Mouse (Mus musculus): ENCODE data around the gene Brsk1. TPM values are rescaled to one million over a fixed set of nuclear protein-coding genes. Genes with fewer than 3 reads are reported as not detected.

Brsk1 gene
- polyA plus RNA-seq, 1 experiment from 2014 or later = 0.74 TPM

DNA sequence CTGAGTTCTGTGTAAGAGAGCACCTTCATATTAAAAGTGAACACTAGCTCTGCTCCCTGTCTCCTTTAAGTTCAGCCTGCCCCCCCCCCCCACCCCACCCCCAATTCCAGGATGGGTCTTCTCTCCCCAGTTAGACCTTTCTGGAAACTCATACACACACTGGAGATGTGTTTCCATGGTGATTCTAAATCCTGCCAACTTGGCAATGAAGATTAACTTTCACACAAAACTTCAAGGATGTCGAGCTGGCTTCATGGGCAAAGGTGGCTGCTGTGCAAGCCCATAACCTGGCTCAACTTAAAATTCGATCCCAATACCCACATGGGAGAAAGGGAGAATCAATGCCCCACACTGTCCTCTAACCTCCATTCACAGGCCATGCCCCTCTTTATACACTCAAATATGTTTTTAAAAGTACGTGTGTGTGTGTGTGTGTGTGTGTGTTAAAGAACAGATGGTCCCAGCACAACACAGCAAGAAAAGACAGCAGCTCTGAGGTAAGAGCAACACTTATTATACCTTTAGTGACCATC, 30.4 kb upstream of the Brsk1 start:
- WGBS = 39% methylated on average over 3 of the region's 3 CpGs
- Histone ChIP-seq H3K4me3 (ENCODE audit: low read length) (peak overlapping the region; percentile 90), H3K9me3 (ENCODE audit: control insufficient read depth, low read length) (no peaks in the 10 kb centered on the region), H3K36me3 (ENCODE audit: control insufficient read depth, insufficient read depth, low read length) (0 out of 2 replicates have a peak, but pooled peaks cover 6% of the 10 kb centered on the region), H3K27ac (ENCODE audit: low read length) (peak overlapping the region; percentile 95), H3K9ac (ENCODE audit: low read length) (peak overlapping the region; percentile 77), H3K4me2 (ENCODE audit: low read depth, low read length) (peak overlapping the region; percentile 92), H3K4me1 (replicated peaks; ENCODE audit: control insufficient read depth, insufficient read depth, low read length) (peaks cover 23% of the 10 kb centered on the region), H3K27me3 (ENCODE audit: control insufficient read depth, insufficient read depth, low read depth, low read length) (no peaks in the 10 kb centered on the region)
- ATAC-seq (ENCODE audit: low read depth) = no peak

DNA sequence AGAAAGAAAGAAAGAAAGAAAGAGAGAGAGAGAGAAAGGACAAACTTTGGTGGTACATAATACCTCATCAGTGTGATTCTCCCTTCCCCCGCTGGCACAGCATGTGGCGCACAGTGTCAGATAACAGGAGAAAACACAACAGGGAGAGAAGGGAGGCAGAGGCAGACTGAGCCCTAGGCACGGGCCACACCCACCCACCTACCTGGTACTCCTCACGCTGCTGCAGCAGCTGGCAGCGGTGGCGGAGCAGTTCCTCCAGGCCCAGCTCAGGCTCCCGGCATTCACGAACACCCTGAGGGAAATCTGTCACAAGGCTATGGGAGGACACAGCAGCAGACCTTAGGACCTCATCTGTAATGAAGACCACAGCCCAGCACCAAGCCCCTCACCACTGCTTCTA, 27.2 kb upstream of the Brsk1 start:
- no peaks in the 10 kb centered on the region for H3K27me3 ChIP-seq (ENCODE audit: control insufficient read depth, insufficient read depth, low read depth, low read length)

DNA sequence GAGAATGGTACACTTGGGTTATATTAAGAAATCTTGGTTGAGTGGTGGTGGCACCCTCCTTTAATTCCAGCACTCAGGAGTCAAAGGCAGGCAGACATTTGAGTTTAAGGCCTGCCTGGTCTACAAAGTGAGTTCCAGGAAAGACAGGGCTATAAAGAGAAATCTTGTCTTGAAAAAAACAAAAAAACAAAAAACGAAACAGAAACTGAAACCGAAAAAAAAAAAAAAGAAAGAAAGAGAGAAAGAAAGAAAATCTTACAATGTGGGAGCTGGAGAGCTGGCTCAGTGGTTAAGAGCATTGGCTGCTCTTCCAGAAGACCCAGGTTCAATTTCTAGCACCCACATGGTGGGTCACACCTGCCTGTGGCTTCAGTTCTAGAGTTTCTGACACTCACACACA, 26.7 kb upstream of the Brsk1 start:
- 86% methylated on average over 2 of the region's 2 CpGs for WGBS

More for the DNA sequence above, 27.2 kb upstream of the Brsk1 start:
- no peak overlapping the region for H3K27ac ChIP-seq (ENCODE audit: low read length)
- no peaks in the 10 kb centered on the region for H3K9me3 ChIP-seq (ENCODE audit: control insufficient read depth, low read length)
- no peak overlapping the region for H3K4me2 ChIP-seq (ENCODE audit: low read depth, low read length)
- 62% methylated on average over 8 of the region's 8 CpGs for WGBS
- no peak for ATAC-seq (ENCODE audit: low read depth)
- H3K9ac ChIP-seq (ENCODE audit: low read length) = no peak overlapping the region
- peaks cover 10% of the 10 kb centered on the region for H3K4me1 ChIP-seq (replicated peaks; ENCODE audit: control insufficient read depth, insufficient read depth, low read length)
- peaks cover 15% of the 10 kb centered on the region; the same call in 1 of the 2 replicates for H3K36me3 ChIP-seq (ENCODE audit: control insufficient read depth, insufficient read depth, low read length)
- no peak overlapping the region for H3K4me3 ChIP-seq (ENCODE audit: low read length)

DNA sequence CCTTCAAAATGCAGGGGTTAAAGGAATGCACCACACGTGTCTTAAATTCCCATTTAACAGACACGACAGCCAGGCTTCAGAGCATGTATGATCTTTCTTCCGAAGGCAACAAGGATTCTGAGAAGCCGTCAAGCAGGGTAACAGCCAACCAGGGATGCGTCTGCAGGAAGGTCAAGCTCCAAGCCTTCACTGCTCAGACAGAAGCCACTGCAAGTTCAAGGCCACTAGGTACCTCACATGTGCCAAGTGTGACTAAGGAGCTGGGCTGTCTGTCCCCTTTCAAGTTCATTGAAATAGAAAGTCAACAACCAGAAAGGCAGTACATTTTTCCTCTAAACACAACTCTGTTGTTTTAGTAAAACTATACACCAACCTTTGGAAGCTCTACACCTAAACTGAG, 23.5 kb upstream of the Brsk1 start:
- no peak overlapping the region for H3K9ac ChIP-seq (ENCODE audit: low read length)
- H3K4me1 ChIP-seq (replicated peaks; ENCODE audit: control insufficient read depth, insufficient read depth, low read length) = 0 out of 2 replicates have a peak, but pooled peaks cover 2% of the 10 kb centered on the region
- no peak overlapping the region for H3K27ac ChIP-seq (ENCODE audit: low read length)
- no peaks in the 10 kb centered on the region for H3K9me3 ChIP-seq (ENCODE audit: control insufficient read depth, low read length)
- no peaks in the 10 kb centered on the region for H3K27me3 ChIP-seq (ENCODE audit: control insufficient read depth, insufficient read depth, low read depth, low read length)
- 94% methylated on average over 5 of the region's 5 CpGs for WGBS
- H3K4me3 ChIP-seq (ENCODE audit: low read length) = no peak overlapping the region
- no peak for ATAC-seq (ENCODE audit: low read depth)
- no peak overlapping the region for H3K4me2 ChIP-seq (ENCODE audit: low read depth, low read length)
- peaks cover 21% of the 10 kb centered on the region for H3K36me3 ChIP-seq (ENCODE audit: control insufficient read depth, insufficient read depth, low read length)

More for the DNA sequence above, 26.7 kb upstream of the Brsk1 start:
- H3K9me3 ChIP-seq (ENCODE audit: control insufficient read depth, low read length) = no peaks in the 10 kb centered on the region
- H3K36me3 ChIP-seq (ENCODE audit: control insufficient read depth, insufficient read depth, low read length) = peaks cover 19% of the 10 kb centered on the region; the same call in 1 of the 2 replicates
- peaks cover 10% of the 10 kb centered on the region for H3K4me1 ChIP-seq (replicated peaks; ENCODE audit: control insufficient read depth, insufficient read depth, low read length)
- no peak for ATAC-seq (ENCODE audit: low read depth)
- no peak overlapping the region for H3K9ac ChIP-seq (ENCODE audit: low read length)
- no peak overlapping the region for H3K27ac ChIP-seq (ENCODE audit: low read length)
- H3K4me3 ChIP-seq (ENCODE audit: low read length) = no peak overlapping the region
- H3K4me2 ChIP-seq (ENCODE audit: low read depth, low read length) = no peak overlapping the region
- no peaks in the 10 kb centered on the region for H3K27me3 ChIP-seq (ENCODE audit: control insufficient read depth, insufficient read depth, low read depth, low read length)

DNA sequence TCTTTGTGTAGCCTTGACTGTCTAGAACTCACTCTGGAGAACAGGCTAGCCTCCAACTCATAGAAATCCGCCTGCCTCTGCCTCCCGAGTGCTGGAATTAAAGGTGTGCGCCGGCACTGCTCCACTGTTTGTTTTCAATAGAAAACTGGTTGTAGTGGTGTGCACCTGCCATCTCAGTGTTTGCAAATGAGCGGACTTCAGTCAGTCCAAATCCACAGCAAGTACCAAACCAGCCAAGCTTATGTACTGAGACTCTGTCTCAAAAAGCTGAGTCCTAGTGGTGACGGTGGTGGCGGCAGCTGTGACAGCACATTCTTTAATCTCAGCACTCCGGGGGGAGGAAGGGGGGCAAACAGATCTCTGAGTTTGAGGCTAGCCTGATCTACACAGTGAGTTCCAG, 21.9 kb upstream of the Brsk1 start:
- Histone ChIP-seq H3K4me1 (replicated peaks; ENCODE audit: control insufficient read depth, insufficient read depth, low read length) (0 out of 2 replicates have a peak, but pooled peaks cover 2% of the 10 kb centered on the region), H3K4me2 (ENCODE audit: low read depth, low read length) (no peak overlapping the region), H3K27me3 (ENCODE audit: control insufficient read depth, insufficient read depth, low read depth, low read length) (no peaks in the 10 kb centered on the region), H3K36me3 (ENCODE audit: control insufficient read depth, insufficient read depth, low read length) (peaks cover 23% of the 10 kb centered on the region), H3K27ac (ENCODE audit: low read length) (no peak overlapping the region), H3K9ac (ENCODE audit: low read length) (no peak overlapping the region), H3K9me3 (ENCODE audit: control insufficient read depth, low read length) (no peaks in the 10 kb centered on the region), H3K4me3 (ENCODE audit: low read length) (no peak overlapping the region)
- 93% methylated on average over 8 of the region's 8 CpGs for WGBS
- ATAC-seq (ENCODE audit: low read depth) = no peak

DNA sequence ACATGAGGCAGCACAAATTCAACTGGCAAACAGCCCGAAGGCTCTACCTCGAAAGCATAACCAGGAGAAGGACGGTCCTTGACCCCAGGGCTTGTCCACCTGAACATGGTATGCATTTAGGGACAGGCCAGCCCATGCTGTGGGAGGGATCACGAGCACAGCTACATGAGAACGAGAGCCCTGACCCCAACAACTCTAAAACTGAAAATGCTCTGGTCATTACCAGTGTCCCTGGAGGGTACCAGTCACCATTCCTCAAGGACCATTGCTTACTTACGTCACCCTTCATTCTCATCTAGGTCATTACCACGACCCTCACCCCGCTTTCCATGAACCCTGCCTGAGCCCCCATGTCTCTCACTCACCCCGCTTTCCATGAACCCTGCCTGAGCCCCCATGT, 21.2 kb upstream of the Brsk1 start:
- Histone ChIP-seq H3K27ac (ENCODE audit: low read length) (no peak overlapping the region), H3K4me1 (replicated peaks; ENCODE audit: control insufficient read depth, insufficient read depth, low read length) (0 out of 2 replicates have a peak, but pooled peaks cover 2% of the 10 kb centered on the region), H3K4me2 (ENCODE audit: low read depth, low read length) (no peak overlapping the region), H3K27me3 (ENCODE audit: control insufficient read depth, insufficient read depth, low read depth, low read length) (no peaks in the 10 kb centered on the region), H3K9me3 (ENCODE audit: control insufficient read depth, low read length) (no peaks in the 10 kb centered on the region), H3K9ac (ENCODE audit: low read length) (no peak overlapping the region), H3K36me3 (ENCODE audit: control insufficient read depth, insufficient read depth, low read length) (peaks cover 24% of the 10 kb centered on the region), H3K4me3 (ENCODE audit: low read length) (no peak overlapping the region)
- ATAC-seq (ENCODE audit: low read depth) = no peak
- 96% methylated on average over 9 of the region's 9 CpGs for WGBS

DNA sequence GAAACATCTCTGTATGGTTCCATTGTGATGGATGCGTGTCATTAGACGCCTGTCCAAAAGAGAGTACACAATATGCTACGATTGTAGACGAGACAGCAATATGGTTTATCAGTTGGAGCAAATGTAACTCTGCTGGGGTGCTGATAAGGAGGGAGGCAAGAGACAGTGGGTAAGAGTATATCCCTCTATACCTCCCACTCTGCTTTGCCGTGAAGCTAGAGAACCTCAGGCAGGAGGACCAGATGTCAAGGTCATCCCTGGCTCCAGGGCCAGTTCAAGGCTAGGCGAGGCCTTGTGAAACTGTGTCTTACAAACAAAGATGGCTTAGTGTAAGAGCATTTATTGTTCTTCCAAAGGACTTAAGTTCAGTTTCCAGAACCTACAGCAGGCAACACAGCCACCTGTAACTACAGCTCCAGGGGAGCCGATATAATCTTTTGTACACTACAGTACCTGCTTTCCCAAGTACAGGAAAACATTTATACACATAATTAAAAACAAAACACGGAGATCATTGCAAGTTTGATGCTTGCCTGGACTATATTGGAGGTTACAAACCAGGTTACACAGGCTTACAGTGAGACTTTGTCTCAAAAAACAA, 19.6 kb upstream of the Brsk1 start:
- peaks cover 21% of the 10 kb centered on the region for H3K36me3 ChIP-seq (ENCODE audit: control insufficient read depth, insufficient read depth, low read length)
- WGBS = 89% methylated on average over 8 of the region's 8 CpGs

DNA sequence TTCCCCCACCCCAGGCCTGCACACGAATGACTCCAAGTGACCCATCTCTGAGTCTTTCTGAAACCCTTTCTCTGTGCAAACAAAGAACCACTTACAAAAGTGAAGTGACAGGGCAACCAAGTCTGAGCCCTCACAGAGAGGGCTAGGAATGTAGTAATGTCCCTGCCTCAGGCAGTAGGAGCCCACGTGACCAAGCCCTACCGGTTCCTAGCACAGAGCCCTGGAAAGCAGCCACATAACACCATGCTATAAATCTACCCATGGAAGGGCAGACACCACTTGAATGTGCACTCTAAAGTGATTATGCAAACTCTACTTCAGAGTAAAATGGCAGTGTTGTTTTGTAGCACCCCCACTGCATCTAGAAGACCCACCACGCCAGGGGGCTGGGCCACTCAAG, 18.4 kb upstream of the Brsk1 start:
- peak overlapping the region; percentile 86 for H3K27ac ChIP-seq (ENCODE audit: low read length)
- peaks cover 21% of the 10 kb centered on the region for H3K36me3 ChIP-seq (ENCODE audit: control insufficient read depth, insufficient read depth, low read length)
- no peaks in the 10 kb centered on the region for H3K27me3 ChIP-seq (ENCODE audit: control insufficient read depth, insufficient read depth, low read depth, low read length)
- H3K4me3 ChIP-seq (ENCODE audit: low read length) = no peak overlapping the region
- ATAC-seq (ENCODE audit: low read depth) = peak; percentile 96
- 0 out of 2 replicates have a peak, but pooled peaks cover 2% of the 10 kb centered on the region for H3K4me1 ChIP-seq (replicated peaks; ENCODE audit: control insufficient read depth, insufficient read depth, low read length)
- 0 out of 2 replicates have a peak overlapping the region, but pooled peaks have one; percentile 4 for H3K4me2 ChIP-seq (ENCODE audit: low read depth, low read length)
- 56% methylated on average over 4 of the region's 4 CpGs for WGBS
- H3K9me3 ChIP-seq (ENCODE audit: control insufficient read depth, low read length) = no peaks in the 10 kb centered on the region
- no peak overlapping the region for H3K9ac ChIP-seq (ENCODE audit: low read length)

More for the DNA sequence above, 19.6 kb upstream of the Brsk1 start:
- ATAC-seq (ENCODE audit: low read depth) = no peak
- Histone ChIP-seq H3K4me1 (replicated peaks; ENCODE audit: control insufficient read depth, insufficient read depth, low read length) (0 out of 2 replicates have a peak, but pooled peaks cover 2% of the 10 kb centered on the region), H3K27me3 (ENCODE audit: control insufficient read depth, insufficient read depth, low read depth, low read length) (no peaks in the 10 kb centered on the region), H3K27ac (ENCODE audit: low read length) (no peak overlapping the region), H3K4me3 (ENCODE audit: low read length) (no peak overlapping the region), H3K4me2 (ENCODE audit: low read depth, low read length) (no peak overlapping the region), H3K9me3 (ENCODE audit: control insufficient read depth, low read length) (no peaks in the 10 kb centered on the region), H3K9ac (ENCODE audit: low read length) (no peak overlapping the region)

DNA sequence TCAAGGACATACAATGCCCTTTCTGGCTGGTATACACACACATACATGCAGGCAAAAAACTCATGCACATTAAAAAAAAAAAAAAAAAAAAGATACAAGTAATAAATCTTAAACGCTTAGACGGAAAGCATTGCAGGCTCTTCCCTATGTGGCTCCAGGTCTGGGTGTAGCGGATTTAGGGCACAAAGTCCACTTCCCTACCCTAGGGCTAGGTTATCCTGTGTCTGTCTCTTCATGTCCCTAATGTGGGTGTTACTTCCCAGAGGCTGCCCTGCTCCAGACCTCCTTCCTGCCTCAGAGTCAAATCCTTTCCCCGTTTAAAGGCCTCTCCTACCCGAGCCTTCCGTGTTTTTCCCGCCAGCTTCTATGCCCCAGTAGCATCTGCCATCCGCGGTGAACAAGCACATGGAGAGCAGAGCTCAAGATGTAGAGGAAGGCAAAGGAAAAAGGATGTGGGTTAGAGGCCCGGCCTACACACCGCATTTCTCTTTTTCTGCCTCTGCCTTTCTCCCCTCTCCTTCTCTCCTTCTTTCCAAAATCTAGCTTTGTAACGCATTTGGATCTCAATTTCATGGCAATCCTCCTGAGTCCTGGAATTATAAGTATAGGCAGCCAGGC, 16.2 kb upstream of the Brsk1 start:
- 86% methylated on average over 12 of the region's 12 CpGs for WGBS
- Histone ChIP-seq H3K9ac (ENCODE audit: low read length) (no peak overlapping the region), H3K4me3 (ENCODE audit: low read length) (no peak overlapping the region), H3K27ac (ENCODE audit: low read length) (no peak overlapping the region), H3K4me2 (ENCODE audit: low read depth, low read length) (no peak overlapping the region), H3K9me3 (ENCODE audit: control insufficient read depth, low read length) (no peaks in the 10 kb centered on the region), H3K27me3 (ENCODE audit: control insufficient read depth, insufficient read depth, low read depth, low read length) (no peaks in the 10 kb centered on the region), H3K4me1 (replicated peaks; ENCODE audit: control insufficient read depth, insufficient read depth, low read length) (0 out of 2 replicates have a peak, but pooled peaks cover 2% of the 10 kb centered on the region), H3K36me3 (ENCODE audit: control insufficient read depth, insufficient read depth, low read length) (peaks cover 17% of the 10 kb centered on the region)
- ATAC-seq (ENCODE audit: low read depth) = no peak

Measured in lung, embryonic 16.5 days (tissue).